Mouse (Mus musculus): Measurements from ENCODE around the gene Taok2. TPM values are rescaled to one million over a fixed set of nuclear protein-coding genes. Genes with fewer than 3 reads are reported as not detected.
"Not testable (repeated sequence)": the region's sequence is repeated elsewhere in the genome, so short reads cannot be mapped to it uniquely, and the experiment has no call there.

Taok2 gene
- polyA plus RNA-seq, 1 experiment from 2014 or later = 55.0 TPM

- no peaks in the 10 kb centered on the region for H3K9me3 ChIP-seq
- ATAC-seq (ENCODE audit: borderline replicate concordance, extremely low read depth, low FRiP score, low TSS enrichment) = no peak
- no peak overlapping the region for H3K4me2 ChIP-seq
- no peaks in the 10 kb centered on the region for H3K4me1 ChIP-seq
- H3K36me3 ChIP-seq = no peaks in the 10 kb centered on the region
- no peak overlapping the region for H3K27ac ChIP-seq
- H3K27me3 ChIP-seq = no peaks in the 10 kb centered on the region
- 51% methylated on average over 3 of the region's 3 CpGs for WGBS
- no peak overlapping the region for H3K4me3 ChIP-seq
- no peak overlapping the region for H3K9ac ChIP-seq
Measured at GRCm38 (mm10) chr7:126905590-126905989, 21.1 kb upstream of the Taok2 start.

GRCm38 (mm10) chr7:126899781-126900180, 15.3 kb upstream of the Taok2 start:
- H3K36me3 ChIP-seq; H3K27me3 ChIP-seq; H3K9me3 ChIP-seq; ATAC-seq (ENCODE audit: borderline replicate concordance, extremely low read depth, low FRiP score, low TSS enrichment); H3K9ac ChIP-seq; H3K4me2 ChIP-seq; H3K4me3 ChIP-seq; H3K27ac ChIP-seq: not testable (repeated sequence)
- H3K4me1 ChIP-seq = peaks cover 15% of the 10 kb centered on the region
- WGBS = 93% methylated on average over 7 of the region's 9 CpGs

- Histone ChIP-seq H3K27ac (peak overlapping the region; percentile 45), H3K4me1 (peaks cover 15% of the 10 kb centered on the region), H3K36me3 (no peaks in the 10 kb centered on the region), H3K4me3 (peak overlapping the region; percentile 64), H3K27me3 (no peaks in the 10 kb centered on the region), H3K9me3 (no peaks in the 10 kb centered on the region), H3K4me2 (peak overlapping the region; percentile 80), H3K9ac (peak overlapping the region; percentile 64)
- 10% methylated on average over 37 of the region's 37 CpGs for WGBS
- ATAC-seq (ENCODE audit: borderline replicate concordance, extremely low read depth, low FRiP score, low TSS enrichment) = peak; percentile 94
Measured at GRCm38 (mm10) chr7:126898102-126898990, 13.8 kb upstream of the Taok2 start.

- H3K9ac ChIP-seq = peak overlapping the region; percentile 64
- H3K4me2 ChIP-seq = peak overlapping the region; percentile 80
- H3K9me3 ChIP-seq = no peaks in the 10 kb centered on the region
- ATAC-seq (ENCODE audit: borderline replicate concordance, extremely low read depth, low FRiP score, low TSS enrichment) = peak; percentile 72; the same call in 1 of the 2 replicates
- H3K36me3 ChIP-seq = no peaks in the 10 kb centered on the region
- H3K27ac ChIP-seq = peak overlapping the region; percentile 45
- H3K4me1 ChIP-seq = peaks cover 15% of the 10 kb centered on the region
- whole genome bisulfite sequencing = 16% methylated on average over 16 of the region's 16 CpGs
- H3K4me3 ChIP-seq = peak overlapping the region; percentile 64
- no peaks in the 10 kb centered on the region for H3K27me3 ChIP-seq
Measured at GRCm38 (mm10) chr7:126897390-126898101, 13.0 kb upstream of the Taok2 start.

GRCm38 (mm10) chr7:126896912-126897311, 12.4 kb upstream of the Taok2 start:
- no peak for ATAC-seq (ENCODE audit: borderline replicate concordance, extremely low read depth, low FRiP score, low TSS enrichment)
- peak overlapping the region; percentile 80; the same call in 1 of the 2 replicates for H3K4me2 ChIP-seq
- peaks cover 15% of the 10 kb centered on the region for H3K4me1 ChIP-seq
- no peaks in the 10 kb centered on the region for H3K27me3 ChIP-seq
- H3K36me3 ChIP-seq = peaks cover under 1% of the 10 kb centered on the region; the same call in 1 of the 2 replicates
- H3K9me3 ChIP-seq = no peaks in the 10 kb centered on the region
- no peak overlapping the region for H3K4me3 ChIP-seq
- no peak overlapping the region for H3K9ac ChIP-seq
- H3K27ac ChIP-seq = no peak overlapping the region
- 84% methylated on average over 5 of the region's 5 CpGs for WGBS

- no peak overlapping the region for H3K9ac ChIP-seq
- WGBS = 33% methylated on average over 7 of the region's 7 CpGs
- H3K4me2 ChIP-seq = no peak overlapping the region
- no peak for ATAC-seq (ENCODE audit: borderline replicate concordance, extremely low read depth, low FRiP score, low TSS enrichment)
- H3K36me3 ChIP-seq = peaks cover 8% of the 10 kb centered on the region; the same call in 1 of the 2 replicates
- no peaks in the 10 kb centered on the region for H3K9me3 ChIP-seq
- no peak overlapping the region for H3K4me3 ChIP-seq
- peaks cover 4% of the 10 kb centered on the region; the same call in 1 of the 2 replicates for H3K4me1 ChIP-seq
- H3K27me3 ChIP-seq = no peaks in the 10 kb centered on the region
- no peak overlapping the region for H3K27ac ChIP-seq
Measured at GRCm38 (mm10) chr7:126888852-126889251, 4.3 kb upstream of the Taok2 start.

- Histone ChIP-seq H3K9ac (no peak overlapping the region), H3K36me3 (peaks cover 8% of the 10 kb centered on the region; the same call in 1 of the 2 replicates), H3K9me3 (no peaks in the 10 kb centered on the region), H3K4me3 (no peak overlapping the region), H3K4me1 (peaks cover 15% of the 10 kb centered on the region), H3K27me3 (no peaks in the 10 kb centered on the region), H3K4me2 (no peak overlapping the region), H3K27ac (no peak overlapping the region)
- ATAC-seq (ENCODE audit: borderline replicate concordance, extremely low read depth, low FRiP score, low TSS enrichment) = no peak
- WGBS = 46% methylated on average over 5 of the region's 5 CpGs
Measured at GRCm38 (mm10) chr7:126887281-126887680, 2.8 kb upstream of the Taok2 start.

GRCm38 (mm10) chr7:126883731-126884181, 747 bp downstream of the Taok2 start:
- H3K27ac ChIP-seq = peak overlapping the region; percentile 96
- no peak for ATAC-seq (ENCODE audit: borderline replicate concordance, extremely low read depth, low FRiP score, low TSS enrichment)
- peak overlapping the region; percentile 83 for H3K4me2 ChIP-seq
- H3K9ac ChIP-seq = peak overlapping the region; percentile 97
- H3K4me3 ChIP-seq = peak overlapping the region; percentile 88
- peaks cover 16% of the 10 kb centered on the region for H3K36me3 ChIP-seq
- H3K27me3 ChIP-seq = no peaks in the 10 kb centered on the region
- 0% methylated on average over 15 of the region's 15 CpGs for WGBS
- peaks cover 30% of the 10 kb centered on the region for H3K4me1 ChIP-seq
- H3K9me3 ChIP-seq = no peaks in the 10 kb centered on the region

- H3K4me1 ChIP-seq = peaks cover 30% of the 10 kb centered on the region
- peak overlapping the region; percentile 69 for H3K27ac ChIP-seq
- no peaks in the 10 kb centered on the region for H3K9me3 ChIP-seq
- H3K4me2 ChIP-seq = peak overlapping the region; percentile 83
- peak overlapping the region; percentile 88; the same call in 1 of the 2 replicates for H3K4me3 ChIP-seq
- H3K9ac ChIP-seq = 0 out of 2 replicates have a peak overlapping the region, but pooled peaks have one; percentile 97
- H3K36me3 ChIP-seq = peaks cover 43% of the 10 kb centered on the region
- H3K27me3 ChIP-seq = no peaks in the 10 kb centered on the region
- ATAC-seq (ENCODE audit: borderline replicate concordance, extremely low read depth, low FRiP score, low TSS enrichment) = no peak
- WGBS = 62% methylated on average over 6 of the region's 6 CpGs
Measured at GRCm38 (mm10) chr7:126881040-126881439, 3.5 kb downstream of the Taok2 start.

GRCm38 (mm10) chr7:126877239-126877638, 7.3 kb downstream of the Taok2 start:
- no peak for ATAC-seq (ENCODE audit: borderline replicate concordance, extremely low read depth, low FRiP score, low TSS enrichment)
- Histone ChIP-seq H3K27ac (no peak overlapping the region), H3K27me3 (no peaks in the 10 kb centered on the region), H3K36me3 (peaks cover 81% of the 10 kb centered on the region), H3K9ac (no peak overlapping the region), H3K4me2 (no peak overlapping the region), H3K4me1 (peaks cover 14% of the 10 kb centered on the region), H3K4me3 (no peak overlapping the region), H3K9me3 (no peaks in the 10 kb centered on the region)
- WGBS = 100% methylated on average over 1 of the region's 1 CpGs

GRCm38 (mm10) chr7:126870520-126870891, 14.0 kb downstream of the Taok2 start:
- H3K4me3 ChIP-seq = no peak overlapping the region
- H3K27ac ChIP-seq = no peak overlapping the region
- no peaks in the 10 kb centered on the region for H3K9me3 ChIP-seq
- peaks cover 92% of the 10 kb centered on the region for H3K36me3 ChIP-seq
- ATAC-seq (ENCODE audit: borderline replicate concordance, extremely low read depth, low FRiP score, low TSS enrichment) = no peak
- H3K4me1 ChIP-seq = no peaks in the 10 kb centered on the region
- no peaks in the 10 kb centered on the region for H3K27me3 ChIP-seq
- H3K9ac ChIP-seq = no peak overlapping the region
- H3K4me2 ChIP-seq = no peak overlapping the region
- WGBS = 94% methylated on average over 2 of the region's 2 CpGs
